Comparison of ENCODE assay signal across 23 mouse cellular contexts in genomic region chr16:73707051-73707450, GRCm38 (mm10).
DNase-seq lines count a peak whose midpoint lies in the region; ATAC-seq lines count a peak whose summit lies in the region.
"Had no signal": no experiment of that assay in that cellular context is flagged by ENCODE, and none has a peak within 500 bp of the region (broad histone marks: within the 10 kb centered on the region; RNA-seq: fewer than 3 reads in every experiment).

No protein-coding gene starts in this region.

- H3K27ac ChIP-seq in forebrain, embryonic 14.5 days (ENCODE audit: low read depth, low read length) = no peak overlapping the region
- H3K27ac ChIP-seq in forebrain, embryonic 10.5 days = no peak overlapping the region
- H3K27ac ChIP-seq: hindbrain, embryonic 12.5 days; midbrain, embryonic 15.5 days; stomach, postnatal 0 days had no signal

- no peaks in the 10 kb centered on the region for H3K36me3 ChIP-seq in forebrain, embryonic 14.5 days (ENCODE audit: control insufficient read depth, insufficient read depth, low read length)
- no peaks in the 10 kb centered on the region for H3K36me3 ChIP-seq in forebrain, embryonic 10.5 days (replicated peaks)
- H3K36me3 ChIP-seq: heart, embryonic 12.5 days; hindbrain, embryonic 12.5 days; midbrain, embryonic 15.5 days had no signal

- H3K27me3 ChIP-seq in forebrain, embryonic 14.5 days (replicated peaks; ENCODE audit: control insufficient read depth, insufficient read depth, low read length) = no peaks in the 10 kb centered on the region
- no peaks in the 10 kb centered on the region for H3K27me3 ChIP-seq in forebrain, embryonic 10.5 days (ENCODE audit: poor library complexity, severe bottlenecking)
- H3K27me3 ChIP-seq: heart, embryonic 12.5 days; hindbrain, embryonic 12.5 days; midbrain, embryonic 15.5 days had no signal

- no peak overlapping the region for H3K9ac ChIP-seq in forebrain, embryonic 14.5 days (ENCODE audit: low read length)
- H3K9ac ChIP-seq: heart, embryonic 12.5 days; hindbrain, embryonic 12.5 days; liver, postnatal 0 days; midbrain, embryonic 15.5 days had no signal

- no peak overlapping the region for H3K4me3 ChIP-seq in forebrain, embryonic 14.5 days (ENCODE audit: low read depth, low read length)
- H3K4me3 ChIP-seq in forebrain, embryonic 10.5 days = no peak overlapping the region
- H3K4me3 ChIP-seq: erythroblast, embryonic 14.5 days; heart, embryonic 12.5 days; hindbrain, embryonic 12.5 days; midbrain, embryonic 15.5 days; myocyte had no signal

- H3K4me2 ChIP-seq in forebrain, embryonic 14.5 days (ENCODE audit: low read length) = no peak overlapping the region
- H3K4me2 ChIP-seq: heart, embryonic 12.5 days; hindbrain, embryonic 12.5 days; midbrain, embryonic 15.5 days had no signal

- no peaks in the 10 kb centered on the region for H3K9me3 ChIP-seq in forebrain, embryonic 14.5 days (replicated peaks; ENCODE audit: control insufficient read depth, low read length)
- no peaks in the 10 kb centered on the region for H3K9me3 ChIP-seq in forebrain, embryonic 10.5 days
- H3K9me3 ChIP-seq: heart, embryonic 12.5 days; hindbrain, embryonic 12.5 days; midbrain, embryonic 15.5 days had no signal

- H3K4me1 ChIP-seq in forebrain, embryonic 14.5 days (ENCODE audit: control insufficient read depth, insufficient read depth, low read length) = no peaks in the 10 kb centered on the region
- peaks cover 5% of the 10 kb centered on the region for H3K4me1 ChIP-seq in forebrain, embryonic 10.5 days
- H3K4me1 ChIP-seq: heart, embryonic 12.5 days; hindbrain, embryonic 12.5 days; midbrain, embryonic 15.5 days had no signal

- peak; percentile 25 for DNase-seq in forebrain, embryonic 14.5 days (ENCODE audit: low spot score)
- DNase-seq in forebrain, embryonic 10.5 days (ENCODE audit: extremely low spot score, low spot score) = no peak
- DNase-seq in layer of hippocampus, adult 18-20 months (ENCODE audit: low spot score in 2 of 2) = peak; percentile 39 to 83
- DNase-seq in layer of hippocampus, postnatal 10 days (ENCODE audit: low spot score in 2 of 2) = no peak
- peak; percentile 30 to 31 for DNase-seq in right cerebral cortex, adult 2 months (ENCODE audit: low spot score in 2 of 2)
- DNase-seq in right cerebral cortex, postnatal 36 days (ENCODE audit: low spot score in 2 of 2) = no peak
- peak; percentile 59 for DNase-seq in telencephalon, adult 2 months (ENCODE audit: low read depth, low spot score)
- no peak for DNase-seq in thymus, postnatal 4 days
- DNase-seq: adrenal gland, postnatal 25 days; cerebellum, adult 8-10 months; gastrocnemius, postnatal 10 days; heart, postnatal 14 days; kidney, adult 2 months; kidney, postnatal 10 days; liver, postnatal 0 days; lung, postnatal 14 days; thymus, postnatal 14 days had no signal

- no peak for ATAC-seq in forebrain, embryonic 14.5 days
- ATAC-seq: liver, postnatal 0 days; midbrain, embryonic 15.5 days had no signal

- 94% methylated on average over 1 of the region's 1 CpGs for WGBS in forebrain, embryonic 14.5 days
- 89% methylated on average over 1 of the region's 1 CpGs for WGBS in forebrain, embryonic 10.5 days

Comparison
In these comparisons a context has a peak if more than half of its experiments do, and no peak if none do; other contexts are left out.
1. DNase-seq: peak in forebrain, embryonic 14.5 days (single experiment), layer of hippocampus, adult 18-20 months (2 of 2), right cerebral cortex, adult 2 months (2 of 2) and telencephalon, adult 2 months (single experiment); none in forebrain, embryonic 10.5 days (single experiment), layer of hippocampus, postnatal 10 days (0 of 2), right cerebral cortex, postnatal 36 days (0 of 2) and thymus, postnatal 4 days (single experiment).